Mouse (Mus musculus) spleen, adult 2 months (tissue): ENCODE data around the gene Gm49630. TPM values are rescaled to one million over a fixed set of nuclear protein-coding genes. Genes with fewer than 3 reads are reported as not detected.
"Not testable (repeated sequence)": the region's sequence is repeated elsewhere in the genome, so short reads cannot be mapped to it uniquely, and the experiment has no call there.

ENCODE experiments used
- DNase-seq, 2 experiments: peaks; one replicate each; pipeline versions ENCODE4 v3.0.0 to v3.0.0-alpha.2; 2012 to 2021; ENCODE audit warnings: low spot score in 2 of 2, low read depth in 1 of 2
- H3K27ac ChIP-seq: fragments of 200-500 bp; 2 replicates; pipeline ENCODE4 v1.5.1; 2012; ENCODE audit warnings: low read length, inconsistent platforms; ENCODE audit not compliant: insufficient read depth
- H3K27me3 ChIP-seq: fragments of 200-500 bp; 2 replicates; pipeline ENCODE4 v1.6.1; 2012; ENCODE audit warnings: mild to moderate bottlenecking, moderate library complexity, low read length, inconsistent platforms; ENCODE audit not compliant: control insufficient read depth, insufficient read depth
- H3K36me3 ChIP-seq: fragments of 200-500 bp; 2 replicates; pipeline ENCODE4 v1.6.1; 2012; ENCODE audit warnings: mild to moderate bottlenecking, low read length, inconsistent platforms; ENCODE audit not compliant: control insufficient read depth, insufficient read depth
- H3K4me1 ChIP-seq: fragments of 200-500 bp; 2 replicates; pipeline ENCODE4 v1.6.1; 2011; ENCODE audit warnings: inconsistent platforms; ENCODE audit not compliant: control insufficient read depth, insufficient read depth, insufficient read length
- H3K4me3 ChIP-seq: fragments of 200-500 bp; 2 replicates; pipeline ENCODE4 v1.5.1; 2011; ENCODE audit warnings: mild to moderate bottlenecking, inconsistent platforms; ENCODE audit not compliant: insufficient read depth, insufficient read length; ENCODE audit errors: extremely low read depth
- WGBS: fragments of 180-500 bp; shearing (Covaris S2); methylation state at CpG from one replicate; pipeline ENCODE4 v1.1.7; 2018; 5-methylcytosine and 5-hydroxymethylcytosine counted together
- polyA plus RNA-seq: library from polyadenylated mRNA; depleted of rRNA; stranded (reverse); fragments of >200 nt; gene quantifications from 2 replicates; pipeline ENCODE4 v1.2.3, GENCODE M21; 2012; rRNA removed

The Gm49630 gene
- polyA plus RNA-seq, 1 experiment: not detected

- not testable (repeated sequence) for H3K36me3 ChIP-seq, H3K27me3 ChIP-seq, H3K4me3 ChIP-seq, H3K27ac ChIP-seq, H3K4me1 ChIP-seq, DNase-seq
- WGBS: 70% methylated on average over 6 of the region's 6 CpGs
These were observed 52.0 kb downstream of the Gm49630 start for GRCm38 (mm10) chr17:7319789-7320188.

GRCm38 (mm10) chr17:7315693-7316382 lies 55.9 kb downstream of the Gm49630 start:
- not testable (repeated sequence) for DNase-seq, H3K4me3 ChIP-seq, H3K4me1 ChIP-seq, H3K27me3 ChIP-seq, H3K36me3 ChIP-seq, H3K27ac ChIP-seq
- 43% methylated on average over 8 of the region's 8 CpGs for WGBS

- H3K27ac ChIP-seq, H3K4me3 ChIP-seq, H3K36me3 ChIP-seq, DNase-seq, H3K27me3 ChIP-seq, H3K4me1 ChIP-seq: not testable (repeated sequence)
- 58% methylated on average over 8 of the region's 8 CpGs for WGBS
These were observed 65.2 kb downstream of the Gm49630 start for GRCm38 (mm10) chr17:7306278-7307196.

Other genes starting within 250 kb of the Gm49630 start
- gene Rps6ka2, start 201.9 kb downstream of the Gm49630 start, polyA plus RNA-seq: 3.1 and 3.4 TPM in 2 replicates
- gene Tcp10a, start 47.3 kb downstream of the Gm49630 start, polyA plus RNA-seq: not detected in 2 replicates
- gene Ttll2, start 19.3 kb downstream of the Gm49630 start, polyA plus RNA-seq: not detected in 2 replicates
- gene Unc93a2, start 13.5 kb upstream of the Gm49630 start, polyA plus RNA-seq: not detected in 2 replicates